Mouse (Mus musculus) MEL (cell line): ENCODE measurements around the gene Map3k19. TPM values are rescaled to one million over a fixed set of nuclear protein-coding genes. Genes with fewer than 3 reads are reported as not detected.

ENCODE experiments used
- DNase-seq: peaks from one replicate; pipeline ENCODE4 v3.0.0; 2011; ENCODE audit warnings: low read depth, low spot score
- H3K27ac ChIP-seq: 2 replicates; pipeline ENCODE4 v1.5.1; 2012; ENCODE audit warnings: low read depth, mild to moderate bottlenecking, control low read depth, low read length, moderate library complexity; ENCODE audit not compliant: control insufficient read depth
- H3K27me3 ChIP-seq, 2 experiments: fragments of 150-350 bp in 1 of 2; sonication (generic) in 1 of 2; 2 replicates each; pipeline ENCODE4 v1.6.1; 2012; ENCODE audit warnings: low read length in 2 of 2, mild to moderate bottlenecking in 2 of 2, improper control_type of control experiment in 1 of 2, moderate library complexity in 1 of 2; ENCODE audit not compliant: insufficient read depth in 2 of 2, control insufficient read depth in 1 of 2
- H3K36me3 ChIP-seq, 2 experiments: 2 replicates each; pipeline ENCODE4 v1.6.1; 2012 to 2014; ENCODE audit warnings: low read length in 2 of 2, improper control_type of control experiment in 1 of 2, inconsistent platforms in 1 of 2, mild to moderate bottlenecking in 1 of 2; ENCODE audit not compliant: insufficient read depth in 2 of 2, control insufficient read depth in 1 of 2
- H3K4me1 ChIP-seq, 2 experiments: fragments of 150-350 bp in 1 of 2; sonication (generic) in 1 of 2; 2 replicates each; pipeline ENCODE4 v1.6.1; 2012; ENCODE audit warnings: low read length in 2 of 2, improper control_type of control experiment in 1 of 2, mild to moderate bottlenecking in 1 of 2; ENCODE audit not compliant: insufficient read depth in 2 of 2, control insufficient read depth in 1 of 2
- H3K4me3 ChIP-seq, 2 experiments: fragments of 150-350 bp in 1 of 2; sonication (generic) in 1 of 2; 2 replicates each; pipeline ENCODE4 v1.5.1; 2012; ENCODE audit warnings: low read depth in 2 of 2, low read length in 2 of 2, mild to moderate bottlenecking in 2 of 2, moderate library complexity in 2 of 2, control low read depth in 1 of 2, improper control_type of control experiment in 1 of 2; ENCODE audit not compliant: control insufficient read depth in 1 of 2, insufficient read depth in 1 of 2
- H3K79me2 ChIP-seq: 2 replicates; pipeline ENCODE4 v1.6.1; 2012; ENCODE audit warnings: mild to moderate bottlenecking, low read length, moderate library complexity; ENCODE audit not compliant: control insufficient read depth, poor library complexity, insufficient read depth
- H3K9ac ChIP-seq: 2 replicates; pipeline ENCODE4 v1.6.1; 2012; ENCODE audit warnings: low read depth, mild to moderate bottlenecking, control low read depth, low read length, moderate library complexity; ENCODE audit not compliant: control insufficient read depth, poor library complexity, severe bottlenecking
- H3K9me3 ChIP-seq: fragments of 150-350 bp; sonication (generic); replicated peaks from 2 replicates; pipeline ENCODE4 v1.6.1; 2012; ENCODE audit warnings: mild to moderate bottlenecking, low read length, improper control_type of control experiment, moderate library complexity; ENCODE audit not compliant: insufficient read depth
- BHLHE40 ChIP-seq: IDR thresholded peaks from 2 replicates; pipeline ENCODE4 v1.6.1; 2012; ENCODE audit warnings: low read depth, mild to moderate bottlenecking, inconsistent platforms, low read length, improper control_type of control experiment, borderline replicate concordance
- CHD2 ChIP-seq: IDR thresholded peaks from 2 replicates; pipeline ENCODE4 v1.6.1; 2011; ENCODE audit warnings: low read length, improper control_type of control experiment
- CTCF ChIP-seq, 3 experiments: IDR thresholded peaks in 2 of 3; conservative IDR thresholded peaks in 1 of 3; 2 replicates each; pipeline ENCODE4 v1.5.1; 2011 to 2012; ENCODE audit warnings: low read length in 3 of 3, low read depth in 2 of 3, mild to moderate bottlenecking in 2 of 3, improper control_type of control experiment in 1 of 3, inconsistent platforms in 1 of 3, mixed read lengths in 1 of 3, moderate library complexity in 1 of 3; ENCODE audit not compliant: control insufficient read depth in 1 of 3, insufficient read depth in 1 of 3, poor library complexity in 1 of 3, severe bottlenecking in 1 of 3
- EP300 ChIP-seq, 2 experiments: IDR thresholded peaks; 2 replicates each; pipeline ENCODE4 v1.6.1; 2011; ENCODE audit warnings: improper control_type of control experiment in 2 of 2, low read length in 2 of 2, low read depth in 1 of 2, mild to moderate bottlenecking in 1 of 2
- GATA1 ChIP-seq: IDR thresholded peaks from 2 replicates; pipeline ENCODE4 v1.6.1; 2011; ENCODE audit warnings: low read depth, low read length, improper control_type of control experiment
- JUND ChIP-seq: IDR thresholded peaks from 2 replicates; pipeline ENCODE4 v1.6.1; 2011; ENCODE audit warnings: low read depth, mild to moderate bottlenecking, improper control_type of control experiment, low read length
- MAZ ChIP-seq: IDR thresholded peaks from 2 replicates; pipeline ENCODE4 v1.6.1; 2012; ENCODE audit warnings: low read depth, mild to moderate bottlenecking, inconsistent platforms, low read length, improper control_type of control experiment
- MEF2A ChIP-seq: IDR thresholded peaks from 2 replicates; pipeline ENCODE4 v1.6.1; 2014; ENCODE audit warnings: low read depth, mild to moderate bottlenecking, inconsistent platforms, low read length, improper control_type of control experiment; ENCODE audit not compliant: poor library complexity, insufficient replicate concordance, severe bottlenecking; ENCODE audit errors: extremely low read depth
- MYB ChIP-seq: IDR thresholded peaks from 2 replicates; pipeline ENCODE4 v1.6.1; 2011; ENCODE audit warnings: mild to moderate bottlenecking, low read depth, low read length, improper control_type of control experiment
- MYC ChIP-seq: IDR thresholded peaks from 2 replicates; pipeline ENCODE4 v1.6.1; 2011; ENCODE audit warnings: low read depth, mild to moderate bottlenecking, low read length, improper control_type of control experiment, moderate library complexity
- POLR2A ChIP-seq, 2 experiments: IDR thresholded peaks; 2 replicates each; pipeline ENCODE4 v1.6.1; 2011 to 2012; ENCODE audit warnings: low read length in 2 of 2, mild to moderate bottlenecking in 2 of 2, control low read depth in 1 of 2, improper control_type of control experiment in 1 of 2, low read depth in 1 of 2, moderate library complexity in 1 of 2; ENCODE audit not compliant: control insufficient read depth in 1 of 2, insufficient read depth in 1 of 2, poor library complexity in 1 of 2
- POLR2AphosphoS5 ChIP-seq: IDR thresholded peaks from 2 replicates; pipeline ENCODE4 v1.6.1; 2012; ENCODE audit warnings: low read depth, borderline replicate concordance, mild to moderate bottlenecking, inconsistent platforms, low read length, moderate library complexity, mixed read lengths
- SIN3A ChIP-seq: IDR thresholded peaks from 2 replicates; pipeline ENCODE4 v1.6.1; 2012; ENCODE audit warnings: low read length, improper control_type of control experiment, inconsistent platforms
- TCF12 ChIP-seq: IDR thresholded peaks from 2 replicates; pipeline ENCODE4 v1.6.1; 2014; ENCODE audit warnings: low read depth, mild to moderate bottlenecking, inconsistent platforms, low read length, improper control_type of control experiment, moderate library complexity
- ZMIZ1 ChIP-seq: IDR thresholded peaks from 2 replicates; pipeline ENCODE4 v1.6.1; 2012; ENCODE audit warnings: low read depth, mild to moderate bottlenecking, inconsistent platforms, low read length, improper control_type of control experiment, moderate library complexity
- polyA plus RNA-seq, 2 experiments: library from polyadenylated mRNA; stranded (reverse) in 1 of 2; unstranded in 1 of 2; fragments of >175 nt in 1 of 2; fragments of >200 nt in 1 of 2; gene quantifications; 2 replicates each; pipeline versions ENCODE4 v1.2.1 to v1.2.4; 2012; ENCODE audit warnings: low replicate concordance in 2 of 2, low read depth in 1 of 2; ENCODE audit not compliant: insufficient read length in 2 of 2, insufficient read depth in 1 of 2, missing spikeins in 1 of 2
- total RNA-seq: library from RNA; depleted of rRNA; stranded (reverse); fragments of 300-350 nt; gene quantifications from 2 replicates; pipeline ENCODE4 v1.2.3, GENCODE M21; 2012

The Map3k19 gene
- total and polyA plus RNA-seq, 3 experiments, result not detected

DNA sequence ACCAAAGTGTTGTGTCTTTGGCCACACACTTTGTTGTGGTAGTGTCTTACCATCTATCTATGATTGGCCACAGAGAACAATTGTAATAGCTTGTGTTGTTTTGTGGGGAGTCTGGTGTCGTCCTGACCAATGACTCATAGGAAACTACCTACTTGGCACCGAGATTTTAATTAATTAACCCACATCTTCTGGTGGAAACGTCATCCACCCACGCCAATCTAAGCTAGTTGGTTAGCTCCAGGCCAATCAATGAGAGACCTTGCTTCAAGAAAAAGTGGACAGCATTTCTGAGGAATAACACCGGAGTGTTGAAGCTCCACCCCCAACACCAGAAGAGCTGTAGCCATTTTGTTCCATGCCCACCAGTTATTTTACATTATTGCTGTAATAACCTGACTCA lies 7.1 kb upstream of the Map3k19 start:
- Histone ChIP-seq H3K79me2 (no peaks in the 10 kb centered on the region), H3K27me3 (no peaks in the 10 kb centered on the region), H3K9me3 (no peaks in the 10 kb centered on the region), H3K4me3 (no peak overlapping the region), H3K36me3 (no peaks in the 10 kb centered on the region), H3K9ac (no peak overlapping the region), H3K4me1 (no peaks in the 10 kb centered on the region), H3K27ac (no peak overlapping the region)
- TF ChIP-seq MEF2A, result no peak
- TF ChIP-seq MYB, result no peak
- TF ChIP-seq POLR2AphosphoS5, result no peak
- TF ChIP-seq CTCF (IDR thresholded peaks at IDR 0.05 in 2 of 3, conservative IDR thresholded peaks at IDR 0.05 in 1 of 3; ENCODE audit: control insufficient read depth in 1 of 3, insufficient read depth in 1 of 3, low read depth in 2 of 3, low read length in 3 of 3, poor library complexity in 1 of 3, severe bottlenecking in 1 of 3), result no peak
- TF ChIP-seq JUND, result no peak
- no peak for TF ChIP-seq ZMIZ1
- no peak for DNase-seq

GRCm38 (mm10) chr1:127860492-127860891 lies 5.7 kb upstream of the Map3k19 start:
- Histone ChIP-seq H3K79me2 (no peaks in the 10 kb centered on the region), H3K4me1 (peaks cover 0 to 4% of the 10 kb centered on the region in 2 experiments; a peak in 3 of 4 replicates)
- DNase-seq, result no peak
- TF ChIP-seq MEF2A (no peak), POLR2AphosphoS5 (no peak), SIN3A (no peak), ZMIZ1 (no peak), MYC (no peak), POLR2A (IDR thresholded peaks at IDR 0.05; ENCODE audit: control insufficient read depth in 1 of 2, insufficient read depth in 1 of 2, low read depth in 1 of 2, low read length in 2 of 2, poor library complexity in 1 of 2) (no peak), GATA1 (no peak), MAZ (no peak), JUND (no peak), EP300 (IDR thresholded peaks at IDR 0.05; ENCODE audit: low read depth in 1 of 2, low read length in 2 of 2) (no peak), TCF12 (no peak), CTCF (IDR thresholded peaks at IDR 0.05 in 2 of 3, conservative IDR thresholded peaks at IDR 0.05 in 1 of 3; ENCODE audit: control insufficient read depth in 1 of 3, insufficient read depth in 1 of 3, low read depth in 2 of 3, low read length in 3 of 3, poor library complexity in 1 of 3, severe bottlenecking in 1 of 3) (no peak), BHLHE40 (no peak), CHD2 (no peak)
- TF ChIP-seq, all 39 proteins: peak for 0
- H3K4me3 ChIP-seq, result no peak overlapping the region
- H3K9ac ChIP-seq, result no peak overlapping the region
- no peaks in the 10 kb centered on the region for H3K9me3 ChIP-seq
- no peaks in the 10 kb centered on the region; a peak in 2 of 4 replicates for H3K36me3 ChIP-seq
- no peaks in the 10 kb centered on the region for H3K27me3 ChIP-seq
- H3K27ac ChIP-seq, result no peak overlapping the region
